Mouse (Mus musculus) small intestine, adult 2 months (tissue): ENCODE measurements around the gene Ppp2r5e.

Source experiments
- CTCF ChIP-seq: fragments of 200-500 bp; IDR thresholded peaks from 2 replicates; pipeline ENCODE4 v1.5.1; 2012; ENCODE audit warnings: low read depth, mild to moderate bottlenecking, control low read depth, inconsistent platforms, low read length, moderate library complexity, mixed read lengths; ENCODE audit not compliant: insufficient replicate concordance, insufficient read length; ENCODE audit errors: extremely low read depth
- POLR2A ChIP-seq: fragments of 200-500 bp; IDR thresholded peaks from 2 replicates; pipeline ENCODE4 v1.6.1; 2012; ENCODE audit warnings: low read depth, mild to moderate bottlenecking, control low read depth, inconsistent platforms, low read length, moderate library complexity

GRCm38 (mm10) chr12:75565756-75566155 is 30.3 kb downstream of the Ppp2r5e start:
- no peak for TF ChIP-seq CTCF
- TF ChIP-seq POLR2A, result no peak
